Mouse (Mus musculus): Measurements from ENCODE around the gene Zmiz1.

The Zmiz1 gene

GRCm38 (mm10) chr14:25661185-25661920 is 202.4 kb downstream of the Zmiz1 start:
- Histone ChIP-seq H3K4me3 (replicated peaks; ENCODE audit: low read length) (peak overlapping the region; percentile 81), H3K4me1 (replicated peaks; ENCODE audit: low read depth, low read length) (peaks cover 77% of the 10 kb centered on the region), H3K27me3 (ENCODE audit: insufficient read depth, low read length) (no peaks in the 10 kb centered on the region), H3K9me3 (ENCODE audit: low read length) (no peaks in the 10 kb centered on the region), H3K36me3 (ENCODE audit: insufficient read depth, low read length) (peaks cover 65% of the 10 kb centered on the region)
- TF ChIP-seq NANOG (IDR thresholded peaks at IDR 0.05; ENCODE audit: borderline replicate concordance, low read length) (no peak), POU5F1 (IDR thresholded peaks at IDR 0.05; ENCODE audit: borderline replicate concordance, low read length) (no peak), CTCF (conservative IDR thresholded peaks at IDR 0.05; ENCODE audit: low read length) (no peak)

- peaks cover 41% of the 10 kb centered on the region for H3K36me3 ChIP-seq (ENCODE audit: insufficient read depth, low read length)
- TF ChIP-seq CTCF (conservative IDR thresholded peaks at IDR 0.05; ENCODE audit: low read length): no peak
- TF ChIP-seq POU5F1 (IDR thresholded peaks at IDR 0.05; ENCODE audit: borderline replicate concordance, low read length): no peak
- no peak for TF ChIP-seq NANOG (IDR thresholded peaks at IDR 0.05; ENCODE audit: borderline replicate concordance, low read length)
- H3K4me1 ChIP-seq (replicated peaks; ENCODE audit: low read depth, low read length): peaks cover 69% of the 10 kb centered on the region
- H3K4me3 ChIP-seq (replicated peaks; ENCODE audit: low read length): peak overlapping the region; percentile 50
- no peaks in the 10 kb centered on the region for H3K9me3 ChIP-seq (ENCODE audit: low read length)
- H3K27me3 ChIP-seq (ENCODE audit: insufficient read depth, low read length): no peaks in the 10 kb centered on the region
These were observed 204.8 kb downstream of the Zmiz1 start for GRCm38 (mm10) chr14:25663649-25664309.

- Histone ChIP-seq H3K4me1 (replicated peaks; ENCODE audit: low read depth, low read length) (peaks cover 65% of the 10 kb centered on the region), H3K4me3 (replicated peaks; ENCODE audit: low read length) (no peak overlapping the region), H3K9me3 (ENCODE audit: low read length) (no peaks in the 10 kb centered on the region), H3K36me3 (ENCODE audit: insufficient read depth, low read length) (peaks cover 36% of the 10 kb centered on the region), H3K27me3 (ENCODE audit: insufficient read depth, low read length) (no peaks in the 10 kb centered on the region)
- TF ChIP-seq CTCF (conservative IDR thresholded peaks at IDR 0.05; ENCODE audit: low read length): no peak
- TF ChIP-seq POU5F1 (IDR thresholded peaks at IDR 0.05; ENCODE audit: borderline replicate concordance, low read length): no peak
- TF ChIP-seq NANOG (IDR thresholded peaks at IDR 0.05; ENCODE audit: borderline replicate concordance, low read length): no peak
These were observed 205.3 kb downstream of the Zmiz1 start for GRCm38 (mm10) chr14:25664310-25664695.

GRCm38 (mm10) chr14:25665314-25665970 is 206.5 kb downstream of the Zmiz1 start:
- Histone ChIP-seq H3K36me3 (ENCODE audit: insufficient read depth, low read length) (peaks cover 27% of the 10 kb centered on the region), H3K9me3 (ENCODE audit: low read length) (no peaks in the 10 kb centered on the region), H3K27me3 (ENCODE audit: insufficient read depth, low read length) (no peaks in the 10 kb centered on the region), H3K4me3 (replicated peaks; ENCODE audit: low read length) (peak overlapping the region; percentile 74), H3K4me1 (replicated peaks; ENCODE audit: low read depth, low read length) (peaks cover 54% of the 10 kb centered on the region)
- TF ChIP-seq CTCF (conservative IDR thresholded peaks at IDR 0.05; ENCODE audit: low read length): no peak
- TF ChIP-seq POU5F1 (IDR thresholded peaks at IDR 0.05; ENCODE audit: borderline replicate concordance, low read length): no peak
- TF ChIP-seq NANOG (IDR thresholded peaks at IDR 0.05; ENCODE audit: borderline replicate concordance, low read length): no peak

GRCm38 (mm10) chr14:25666668-25667376 is 207.8 kb downstream of the Zmiz1 start:
- peaks cover 27% of the 10 kb centered on the region for H3K36me3 ChIP-seq (ENCODE audit: insufficient read depth, low read length)
- TF ChIP-seq CTCF (conservative IDR thresholded peaks at IDR 0.05; ENCODE audit: low read length) (peak; percentile 63), POU5F1 (IDR thresholded peaks at IDR 0.05; ENCODE audit: borderline replicate concordance, low read length) (no peak)
- H3K4me3 ChIP-seq (replicated peaks; ENCODE audit: low read length): no peak overlapping the region
- H3K4me1 ChIP-seq (replicated peaks; ENCODE audit: low read depth, low read length): peaks cover 46% of the 10 kb centered on the region
- H3K27me3 ChIP-seq (ENCODE audit: insufficient read depth, low read length): no peaks in the 10 kb centered on the region
- H3K9me3 ChIP-seq (ENCODE audit: low read length): no peaks in the 10 kb centered on the region

GRCm38 (mm10) chr14:25667587-25667986 is 208.6 kb downstream of the Zmiz1 start:
- H3K4me1 ChIP-seq (replicated peaks; ENCODE audit: low read depth, low read length): peaks cover 38% of the 10 kb centered on the region
- 0 out of 2 replicates have a peak, but pooled peaks cover 4% of the 10 kb centered on the region for H3K27me3 ChIP-seq (ENCODE audit: insufficient read depth, low read length)
- H3K36me3 ChIP-seq (ENCODE audit: insufficient read depth, low read length): peaks cover 19% of the 10 kb centered on the region
- no peak overlapping the region for H3K4me3 ChIP-seq (replicated peaks; ENCODE audit: low read length)
- no peak for TF ChIP-seq CTCF (conservative IDR thresholded peaks at IDR 0.05; ENCODE audit: low read length)
- TF ChIP-seq NANOG (IDR thresholded peaks at IDR 0.05; ENCODE audit: borderline replicate concordance, low read length): no peak
- no peak for TF ChIP-seq POU5F1 (IDR thresholded peaks at IDR 0.05; ENCODE audit: borderline replicate concordance, low read length)
- H3K9me3 ChIP-seq (ENCODE audit: low read length): no peaks in the 10 kb centered on the region

- TF ChIP-seq CTCF (conservative IDR thresholded peaks at IDR 0.05; ENCODE audit: low read length) (no peak), POU5F1 (IDR thresholded peaks at IDR 0.05; ENCODE audit: borderline replicate concordance, low read length) (no peak), NANOG (IDR thresholded peaks at IDR 0.05; ENCODE audit: borderline replicate concordance, low read length) (no peak)
- peaks cover 16% of the 10 kb centered on the region for H3K4me1 ChIP-seq (replicated peaks; ENCODE audit: low read depth, low read length)
- peaks cover 19% of the 10 kb centered on the region for H3K27me3 ChIP-seq (ENCODE audit: insufficient read depth, low read length)
- no peaks in the 10 kb centered on the region for H3K36me3 ChIP-seq (ENCODE audit: insufficient read depth, low read length)
- H3K4me3 ChIP-seq (replicated peaks; ENCODE audit: low read length): no peak overlapping the region
- no peaks in the 10 kb centered on the region for H3K9me3 ChIP-seq (ENCODE audit: low read length)
These were observed 220.6 kb downstream of the Zmiz1 start for GRCm38 (mm10) chr14:25679625-25680024.

- Histone ChIP-seq H3K36me3 (ENCODE audit: insufficient read depth, low read length) (no peaks in the 10 kb centered on the region), H3K9me3 (ENCODE audit: low read length) (no peaks in the 10 kb centered on the region), H3K27me3 (ENCODE audit: insufficient read depth, low read length) (peaks cover 20% of the 10 kb centered on the region), H3K4me1 (replicated peaks; ENCODE audit: low read depth, low read length) (peaks cover 11% of the 10 kb centered on the region), H3K4me3 (replicated peaks; ENCODE audit: low read length) (no peak overlapping the region)
- TF ChIP-seq NANOG (IDR thresholded peaks at IDR 0.05; ENCODE audit: borderline replicate concordance, low read length) (no peak), CTCF (conservative IDR thresholded peaks at IDR 0.05; ENCODE audit: low read length) (no peak), POU5F1 (IDR thresholded peaks at IDR 0.05; ENCODE audit: borderline replicate concordance, low read length) (no peak)
These were observed 223.0 kb downstream of the Zmiz1 start for GRCm38 (mm10) chr14:25682020-25682419.
